Mouse (Mus musculus) intestine, postnatal 0 days (tissue): ENCODE measurements around the gene Gm29797. TPM values are rescaled to one million over a fixed set of nuclear protein-coding genes. Genes with fewer than 3 reads are reported as not detected.
A peak's percentile ranks its signal among the peaks of the same experiment; 100 is the strongest.

Source experiments
- ATAC-seq: fragments of 200-750 bp; cut with Nextera tagmentation; 2 replicates; pipeline ENCODE4 v1.8.0; 2017; ENCODE audit warnings: mild to moderate bottlenecking, moderate TSS enrichment, moderate library complexity
- H3K27ac ChIP-seq: fragments of 300-500 bp; sonication (generic); 2 replicates; pipeline ENCODE4 v1.5.1; 2014; ENCODE audit warnings: mild to moderate bottlenecking, low read depth, low read length, moderate library complexity
- H3K27me3 ChIP-seq: fragments of 300-500 bp; sonication (generic); replicated peaks from 2 replicates; pipeline ENCODE4 v1.6.1; 2014; ENCODE audit warnings: low read length, mixed read lengths; ENCODE audit not compliant: control insufficient read depth, insufficient read depth
- H3K36me3 ChIP-seq: fragments of 300-500 bp; sonication (generic); 2 replicates; pipeline ENCODE4 v1.6.1; 2014; ENCODE audit warnings: mild to moderate bottlenecking, moderate library complexity; ENCODE audit not compliant: control insufficient read depth, insufficient read depth
- H3K4me1 ChIP-seq: fragments of 300-500 bp; sonication (generic); replicated peaks from 2 replicates; pipeline ENCODE4 v1.6.1; 2014; ENCODE audit warnings: antibody characterized with exemption, low read length, mixed read lengths; ENCODE audit not compliant: control insufficient read depth, insufficient read depth
- H3K4me2 ChIP-seq: fragments of 300-500 bp; sonication (generic); replicated peaks from 2 replicates; pipeline ENCODE4 v1.6.1; 2014; ENCODE audit warnings: low read depth, mild to moderate bottlenecking, moderate library complexity
- H3K4me3 ChIP-seq: fragments of 300-500 bp; sonication (generic); 2 replicates; pipeline ENCODE4 v1.5.1; 2014; ENCODE audit warnings: low read depth, low read length
- H3K9ac ChIP-seq: fragments of 300-500 bp; sonication (generic); 2 replicates; pipeline ENCODE4 v1.6.1; 2014; ENCODE audit warnings: mild to moderate bottlenecking, low read depth, low read length
- H3K9me3 ChIP-seq: fragments of 300-500 bp; sonication (generic); 2 replicates; pipeline ENCODE4 v1.6.1; 2016; ENCODE audit warnings: mixed run types; ENCODE audit not compliant: control insufficient read depth
- CTCF ChIP-seq: sonication (generic); IDR thresholded peaks from 2 replicates; pipeline ENCODE4 v1.5.1; 2016; ENCODE audit warnings: low read depth, mild to moderate bottlenecking, control low read depth, antibody characterized with exemption, moderate library complexity
- WGBS: fragments of 180-500 bp; shearing (Covaris S2); extraction: QIAGEN DNeasy Blood & Tissue Kit; methylation state at CpG from one replicate; pipeline ENCODE4 v1.1.7; 2014; 5-methylcytosine and 5-hydroxymethylcytosine counted together
- polyA plus RNA-seq: library from polyadenylated mRNA; unstranded; fragments of >200 nt; fragmentation: Nextera tagmentation; extraction: Ambion mirVana; gene quantifications from 2 replicates; pipeline ENCODE4 v1.2.1, GENCODE M21; 2015

Gene Gm29797
- polyA plus RNA-seq: 0.26 and 0.55 TPM in 2 replicates

DNA sequence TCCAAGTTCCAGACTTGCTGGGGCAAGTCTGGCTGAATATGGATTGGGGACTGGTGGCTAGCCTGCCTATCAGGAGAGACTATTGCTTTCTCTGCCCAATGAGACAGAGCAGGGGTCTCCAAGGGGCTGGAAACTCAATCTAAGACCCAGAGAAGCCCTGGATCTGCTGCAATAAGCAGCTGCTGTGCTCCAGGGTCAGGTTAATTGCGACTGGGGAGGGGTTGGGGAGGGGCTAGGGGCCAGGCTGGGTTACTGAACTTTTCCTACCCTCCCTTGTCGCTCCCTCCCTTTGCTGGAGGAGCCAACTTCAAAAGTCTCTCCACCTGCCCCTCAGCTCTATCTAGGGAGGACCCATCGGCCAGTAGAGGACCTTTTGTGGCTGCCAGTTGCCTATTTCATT, at the start of gene Gm29797:
Gene Gm29797 (plus strand): TSS at position 301 of the 400 bp plus-strand sequence.
- H3K9ac ChIP-seq: no peak within 1 kb of the TSS
- peaks cover 4% of the 10 kb centered on the region; the same call in 1 of the 2 replicates for H3K4me1 ChIP-seq
- no peak within 1 kb of the TSS for H3K4me3 ChIP-seq
- peaks cover 46% of the 10 kb centered on the region for H3K36me3 ChIP-seq
- no peak within 1 kb of the TSS for H3K4me2 ChIP-seq
- ATAC-seq: no peak
- H3K27me3 ChIP-seq: peaks cover 50% of the 10 kb centered on the region
- WGBS: 77% methylated on average over 3 of the region's 3 CpGs
- no peak for TF ChIP-seq CTCF
- H3K27ac ChIP-seq: no peak within 1 kb of the TSS
- no peaks in the 10 kb centered on the region for H3K9me3 ChIP-seq

- H3K4me3 ChIP-seq: no peak overlapping the region
- no peak for TF ChIP-seq CTCF
- H3K4me1 ChIP-seq: no peaks in the 10 kb centered on the region
- no peak overlapping the region for H3K9ac ChIP-seq
- H3K36me3 ChIP-seq: peaks cover 46% of the 10 kb centered on the region
- no peak overlapping the region for H3K4me2 ChIP-seq
- H3K27me3 ChIP-seq: no peaks in the 10 kb centered on the region
- ATAC-seq: no peak
- H3K9me3 ChIP-seq: no peaks in the 10 kb centered on the region
- no peak overlapping the region for H3K27ac ChIP-seq
- 87% methylated on average over 5 of the region's 5 CpGs for WGBS
Measured at GRCm38 (mm10) chr2:181618761-181619495, 37.9 kb upstream of the Gm29797 start.

DNA sequence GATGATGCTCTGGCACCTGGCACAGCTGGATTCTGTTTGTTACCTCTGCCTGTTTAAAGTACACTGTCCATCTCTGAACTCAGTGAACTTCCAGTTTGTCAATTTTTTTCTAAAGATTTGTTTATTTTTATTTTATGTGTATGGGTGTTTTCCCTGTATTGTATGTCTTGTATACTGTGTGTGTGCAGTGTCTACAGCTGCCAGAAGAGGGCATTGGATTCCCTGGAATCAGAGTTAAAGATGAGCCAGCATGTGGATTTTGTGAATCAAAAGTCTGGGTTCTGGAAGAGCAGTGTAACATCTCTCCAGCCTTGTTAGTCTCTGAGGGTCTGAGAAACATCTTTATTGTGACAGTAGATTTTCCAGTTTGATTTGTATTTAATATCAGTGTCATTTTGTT, 33.4 kb upstream of the Gm29797 start:
- H3K9ac ChIP-seq: no peak overlapping the region
- peaks cover 41% of the 10 kb centered on the region for H3K36me3 ChIP-seq
- no peaks in the 10 kb centered on the region for H3K9me3 ChIP-seq
- H3K4me2 ChIP-seq: no peak overlapping the region
- no peak overlapping the region for H3K4me3 ChIP-seq
- H3K27me3 ChIP-seq: no peaks in the 10 kb centered on the region
- peak; percentile 71 for TF ChIP-seq CTCF
- ATAC-seq: no peak
- H3K27ac ChIP-seq: no peak overlapping the region
- no peaks in the 10 kb centered on the region for H3K4me1 ChIP-seq

GRCm38 (mm10) chr2:181628471-181628870, 28.4 kb upstream of the Gm29797 start:
- H3K4me2 ChIP-seq: no peak overlapping the region
- H3K27ac ChIP-seq: no peak overlapping the region
- H3K27me3 ChIP-seq: no peaks in the 10 kb centered on the region
- no peaks in the 10 kb centered on the region for H3K9me3 ChIP-seq
- H3K9ac ChIP-seq: no peak overlapping the region
- H3K4me3 ChIP-seq: no peak overlapping the region
- H3K4me1 ChIP-seq: no peaks in the 10 kb centered on the region
- H3K36me3 ChIP-seq: peaks cover 31% of the 10 kb centered on the region
- TF ChIP-seq CTCF: no peak
- no peak for ATAC-seq

DNA sequence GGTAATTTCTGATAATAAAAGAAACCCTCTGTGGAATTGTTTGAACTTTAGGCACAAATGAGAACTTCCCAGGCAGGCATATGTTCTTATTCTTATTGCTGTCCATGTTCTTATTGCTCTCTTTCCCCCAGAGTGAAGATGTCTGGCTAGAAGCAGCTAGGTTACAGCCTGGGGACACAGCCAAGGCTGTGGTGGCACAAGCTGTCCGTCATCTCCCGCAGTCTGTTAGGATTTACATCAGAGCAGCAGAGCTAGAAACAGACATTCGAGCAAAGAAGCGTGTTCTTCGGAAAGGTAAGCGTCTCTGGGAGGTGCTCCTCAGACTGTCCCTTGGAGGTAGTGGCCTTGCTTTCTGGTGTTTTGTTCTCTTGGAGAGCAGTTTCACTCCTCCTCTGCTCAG, 24.2 kb upstream of the Gm29797 start:
- no peak for TF ChIP-seq CTCF

GRCm38 (mm10) chr2:181635865-181636264, 21.0 kb upstream of the Gm29797 start:
- WGBS: 96% methylated on average over 3 of the region's 3 CpGs
- Histone ChIP-seq H3K27me3 (no peaks in the 10 kb centered on the region), H3K4me3 (no peak overlapping the region), H3K36me3 (peaks cover 76% of the 10 kb centered on the region), H3K4me2 (no peak overlapping the region), H3K9me3 (no peaks in the 10 kb centered on the region), H3K9ac (no peak overlapping the region), H3K4me1 (no peaks in the 10 kb centered on the region), H3K27ac (no peak overlapping the region)
- ATAC-seq: no peak
- TF ChIP-seq CTCF: no peak

More for the DNA sequence above, 24.2 kb upstream of the Gm29797 start:
- 99% methylated on average over 6 of the region's 6 CpGs for WGBS
- Histone ChIP-seq H3K27me3 (no peaks in the 10 kb centered on the region), H3K36me3 (peaks cover 58% of the 10 kb centered on the region), H3K4me2 (no peak overlapping the region), H3K4me3 (no peak overlapping the region), H3K4me1 (no peaks in the 10 kb centered on the region), H3K9ac (no peak overlapping the region), H3K9me3 (no peaks in the 10 kb centered on the region), H3K27ac (no peak overlapping the region)
- no peak for ATAC-seq
